ENCODE assay signal across 7 mouse cellular contexts in the genomic region with DNA sequence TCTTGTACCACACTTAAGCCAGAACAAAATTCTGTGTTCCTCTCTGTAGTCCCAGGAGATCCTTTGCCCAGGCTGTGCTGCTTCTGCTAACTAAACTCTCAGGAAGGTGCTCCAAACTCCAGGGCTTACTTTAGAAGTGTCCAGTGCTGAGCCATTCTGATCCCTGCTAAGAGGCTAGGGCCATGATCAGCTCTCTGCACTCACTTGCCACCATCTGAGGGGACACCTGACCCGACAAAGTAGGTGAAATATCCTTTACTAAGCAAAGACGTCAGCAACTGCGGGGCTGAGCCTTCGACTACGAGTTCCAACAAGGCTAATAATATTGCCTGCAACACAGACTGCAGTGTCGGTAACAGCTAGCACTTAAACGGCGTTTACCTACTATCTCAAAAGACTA. TPM values are rescaled to one million over a fixed set of nuclear protein-coding genes. Genes with fewer than 3 reads are reported as not detected.
A peak's percentile ranks its signal among the peaks of the same experiment; 100 is the strongest.
DNase-seq lines count a peak whose midpoint lies in the region; ATAC-seq and TF ChIP-seq lines count a peak whose summit lies in the region.

No protein-coding gene starts in this region.

- no peak for TF ChIP-seq CTCF in liver, adult 2 months (IDR thresholded peaks at IDR 0.05; ENCODE audit: low read depth, low read length)
- TF ChIP-seq CTCF in cortical plate, adult 2 months (IDR thresholded peaks at IDR 0.05; ENCODE audit: extremely low read depth, insufficient read depth, low read length), result no peak

- under 1% methylated on average over 8 of the region's 8 CpGs for WGBS in liver, adult 2 months
- WGBS in hindbrain, embryonic 12.5 days, result 2% methylated on average over 8 of the region's 8 CpGs
- WGBS in midbrain, embryonic 15.5 days, result 5% methylated on average over 8 of the region's 8 CpGs

- peaks cover 15% of the 10 kb centered on the region; the same call in 1 of the 2 replicates for H3K79me2 ChIP-seq in liver, adult 2 months (ENCODE audit: control insufficient read depth, insufficient read depth, low read length)

- no peak for TF ChIP-seq POLR2A in liver, adult 2 months (IDR thresholded peaks at IDR 0.05; ENCODE audit: extremely low read depth, insufficient read depth, low read length)
- TF ChIP-seq POLR2A in cortical plate, adult 2 months (IDR thresholded peaks at IDR 0.05; ENCODE audit: extremely low read depth, insufficient read depth, low read length), result no peak

- H3K4me1 ChIP-seq in liver, adult 2 months (ENCODE audit: control insufficient read depth, insufficient read depth, low read length), result peaks cover 22% of the 10 kb centered on the region
- peaks cover 9% of the 10 kb centered on the region for H3K4me1 ChIP-seq in cortical plate, adult 2 months (ENCODE audit: control insufficient read depth, insufficient read depth, low read length)
- H3K4me1 ChIP-seq in hindbrain, embryonic 12.5 days, result peaks cover 17% of the 10 kb centered on the region
- H3K4me1 ChIP-seq in midbrain, embryonic 15.5 days, result peaks cover 19% of the 10 kb centered on the region

- peak overlapping the region; percentile 59 for H3K4me3 ChIP-seq in liver, adult 2 months (ENCODE audit: insufficient read depth, low read depth, low read length)
- peak overlapping the region; percentile 73 for H3K4me3 ChIP-seq in cortical plate, adult 2 months (ENCODE audit: insufficient read depth, low read length)
- H3K4me3 ChIP-seq in hindbrain, embryonic 12.5 days, result peak overlapping the region; percentile 50
- H3K4me3 ChIP-seq in midbrain, embryonic 15.5 days, result peak overlapping the region; percentile 68

- H3K4me2 ChIP-seq in hindbrain, embryonic 12.5 days (replicated peaks), result peak overlapping the region; percentile 85
- H3K4me2 ChIP-seq in midbrain, embryonic 15.5 days, result peak overlapping the region; percentile 90

- peaks cover 10% of the 10 kb centered on the region; the same call in 1 of the 2 replicates for H3K36me3 ChIP-seq in liver, adult 2 months (ENCODE audit: control insufficient read depth, insufficient read depth, low read length)
- H3K36me3 ChIP-seq in hindbrain, embryonic 12.5 days, result peaks cover 4% of the 10 kb centered on the region; the same call in 1 of the 2 replicates
- H3K36me3 ChIP-seq in midbrain, embryonic 15.5 days (replicated peaks), result no peaks in the 10 kb centered on the region

- H3K9ac ChIP-seq in liver, adult 2 months (ENCODE audit: low read depth, low read length), result peak overlapping the region; percentile 78
- peak overlapping the region; percentile 62 for H3K9ac ChIP-seq in hindbrain, embryonic 12.5 days
- peak overlapping the region; percentile 55 for H3K9ac ChIP-seq in midbrain, embryonic 15.5 days

- H3K27me3 ChIP-seq in liver, adult 2 months (ENCODE audit: control insufficient read depth, insufficient read depth, low read length), result no peaks in the 10 kb centered on the region
- no peaks in the 10 kb centered on the region for H3K27me3 ChIP-seq in hindbrain, embryonic 12.5 days
- no peaks in the 10 kb centered on the region for H3K27me3 ChIP-seq in midbrain, embryonic 15.5 days (replicated peaks)

- H3K27ac ChIP-seq in liver, adult 2 months (replicated peaks; ENCODE audit: insufficient read depth, low read depth, low read length), result peak overlapping the region; percentile 85
- H3K27ac ChIP-seq in cortical plate, adult 2 months (ENCODE audit: insufficient read depth, low read length), result no peak overlapping the region
- no peak overlapping the region for H3K27ac ChIP-seq in hindbrain, embryonic 12.5 days
- no peak overlapping the region for H3K27ac ChIP-seq in midbrain, embryonic 15.5 days

- no peak for DNase-seq in liver, adult 2 months (ENCODE audit: extremely low read depth, low read depth, low spot score)
- DNase-seq in liver, result no peak

- H3K9me3 ChIP-seq in hindbrain, embryonic 12.5 days (replicated peaks), result no peaks in the 10 kb centered on the region
- no peaks in the 10 kb centered on the region for H3K9me3 ChIP-seq in midbrain, embryonic 15.5 days

- ATAC-seq in hindbrain, embryonic 12.5 days (ENCODE audit: low FRiP score), result no peak
- ATAC-seq in midbrain, embryonic 15.5 days (replicated peaks), result no peak
- no peak for ATAC-seq in inflammation-experienced regulatory T-cells, adult 6 months
- no peak for ATAC-seq in monocyte, adult 5-6 weeks (replicated peaks; ENCODE audit: insufficient number of reproducible peaks, low FRiP score, low TSS enrichment, poor library complexity, severe bottlenecking)

RNA-seq across cellular contexts. Expression of a gene that starts 0.8 kb away (rescaled TPM):
- total RNA-seq in liver, adult 2 months (2014; rRNA removed), result 640 and 691 TPM in 2 replicates
- polyA plus RNA-seq in liver, adult 2 months (2012; rRNA removed), result 491 and 636 TPM in 2 replicates
- 304 and 318 TPM in 2 replicates for polyA plus RNA-seq in cortical plate, adult 2 months (2012; rRNA removed)
- polyA plus RNA-seq in hindbrain, embryonic 12.5 days (2016; fragmentation: Nextera tagmentation; extraction: Ambion mirVana), result 109 and 117 TPM in 2 replicates
- 110 and 132 TPM in 2 replicates for polyA plus RNA-seq in midbrain, embryonic 15.5 days (2015; fragmentation: Nextera tagmentation; extraction: Ambion mirVana)
- 10 to 100 TPM; 35.3 to 59.3 (median 52.5) TPM for polyA plus RNA-seq in inflammation-experienced regulatory T-cells, adult 6 months (2017; shearing (Covaris generic))
- total RNA-seq in monocyte, adult 5-6 weeks (2017), result 11.9 to 30.2 TPM (median 15.1 TPM) in 3 replicates

RNA-seq across cellular contexts. Expression of a gene that starts 4.3 kb away (rescaled TPM):
- not detected in 2 replicates for total RNA-seq in liver, adult 2 months (2014; rRNA removed)
- not detected in 2 replicates for polyA plus RNA-seq in liver, adult 2 months (2012; rRNA removed)
- 0.25 and 0.52 TPM in 2 replicates for polyA plus RNA-seq in cortical plate, adult 2 months (2012; rRNA removed)
- polyA plus RNA-seq in hindbrain, embryonic 12.5 days (2016; fragmentation: Nextera tagmentation; extraction: Ambion mirVana), result 0.23 and 0.25 TPM in 2 replicates
- polyA plus RNA-seq in midbrain, embryonic 15.5 days (2015; fragmentation: Nextera tagmentation; extraction: Ambion mirVana), result 0.18 and 0.50 TPM in 2 replicates
- polyA plus RNA-seq in inflammation-experienced regulatory T-cells, adult 6 months (2017; shearing (Covaris generic)), result not detected
- total RNA-seq in monocyte, adult 5-6 weeks (2017), result not detected in 3 replicates

RNA-seq across cellular contexts. Expression of a gene that starts 44.0 kb away (rescaled TPM):
- 300 and 328 TPM in 2 replicates for total RNA-seq in liver, adult 2 months (2014; rRNA removed)
- 92.9 and 108 TPM in 2 replicates for polyA plus RNA-seq in liver, adult 2 months (2012; rRNA removed)
- 50.7 and 57.8 TPM in 2 replicates for polyA plus RNA-seq in cortical plate, adult 2 months (2012; rRNA removed)
- polyA plus RNA-seq in hindbrain, embryonic 12.5 days (2016; fragmentation: Nextera tagmentation; extraction: Ambion mirVana), result 57.3 and 58.8 TPM in 2 replicates
- polyA plus RNA-seq in midbrain, embryonic 15.5 days (2015; fragmentation: Nextera tagmentation; extraction: Ambion mirVana), result 28.7 and 29.9 TPM in 2 replicates
- polyA plus RNA-seq in inflammation-experienced regulatory T-cells, adult 6 months (2017; shearing (Covaris generic)), result 10 to 100 TPM; 20.4 to 26.9 (median 24.0) TPM
- 10.0 to 18.0 TPM (median 13.1 TPM) in 3 replicates for total RNA-seq in monocyte, adult 5-6 weeks (2017)
